Mouse (Mus musculus): ENCODE measurements around the gene Unc13a. TPM values are rescaled to one million over a fixed set of nuclear protein-coding genes. Genes with fewer than 3 reads are reported as not detected.
"Not testable (repeated sequence)": the region's sequence is repeated elsewhere in the genome, so short reads cannot be mapped to it uniquely, and the experiment has no call there.

The Unc13a gene
- polyA plus RNA-seq (2015; fragmentation: Nextera tagmentation; extraction: Ambion mirVana), result 17.1 and 18.5 TPM in 2 replicates

GRCm38 (mm10) chr8:71671549-71671965 lies at the start of gene Unc13a:
Gene Unc13a (minus strand): TSS chr8:71671757.
- peaks cover 23% of the 10 kb centered on the region for H3K27me3 ChIP-seq
- no peaks in the 10 kb centered on the region for H3K9me3 ChIP-seq
- H3K9ac ChIP-seq (replicated peaks), result peak within 1 kb of the TSS; percentile 76
- under 1% methylated on average over 42 of the region's 42 CpGs for whole genome bisulfite sequencing
- ATAC-seq, result peak; percentile 71
- H3K27ac ChIP-seq, result peak within 1 kb of the TSS; percentile 90
- peaks cover 51% of the 10 kb centered on the region for H3K4me1 ChIP-seq (replicated peaks)
- peak within 1 kb of the TSS; percentile 77 for H3K4me3 ChIP-seq (replicated peaks)
- peak within 1 kb of the TSS; percentile 87 for H3K4me2 ChIP-seq (replicated peaks)
- no peaks in the 10 kb centered on the region for H3K36me3 ChIP-seq

DNA sequence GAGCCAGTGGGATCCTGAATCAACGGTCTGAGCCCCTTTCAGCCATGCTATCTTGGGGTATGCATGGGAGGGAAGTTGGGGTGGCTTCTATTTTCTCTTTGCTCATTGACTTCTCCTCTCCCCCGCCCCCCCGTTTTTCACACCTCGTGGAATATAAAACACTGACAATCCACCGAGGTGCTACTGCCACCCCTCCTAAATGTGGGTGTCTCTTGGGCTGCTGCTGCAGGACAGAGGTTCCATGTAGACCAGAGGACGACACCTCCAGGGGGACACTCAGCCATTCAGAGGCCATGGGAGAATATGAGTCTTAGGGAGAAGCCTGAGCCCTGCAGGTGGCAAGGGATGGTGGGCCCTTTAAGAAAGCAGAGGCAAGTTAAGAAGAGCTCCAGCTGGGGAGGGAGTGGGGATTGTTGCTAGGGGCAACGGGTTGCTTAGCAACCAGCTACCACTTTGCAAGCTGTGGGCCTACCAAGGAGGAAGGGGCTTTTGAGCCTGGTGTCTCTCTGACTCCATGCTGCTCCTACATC lies 48.4 kb upstream of the Unc13a start:
- Histone ChIP-seq H3K4me2 (replicated peaks) (peak overlapping the region; percentile 41), H3K36me3 (peaks cover 29% of the 10 kb centered on the region), H3K27ac (peak overlapping the region; percentile 88), H3K9ac (replicated peaks) (peak overlapping the region; percentile 1), H3K4me3 (replicated peaks) (no peak overlapping the region), H3K4me1 (replicated peaks) (peaks cover 71% of the 10 kb centered on the region), H3K27me3 (no peaks in the 10 kb centered on the region), H3K9me3 (no peaks in the 10 kb centered on the region)
- peak; percentile 84 for ATAC-seq
- 17% methylated on average over 7 of the region's 7 CpGs for WGBS

- Histone ChIP-seq H3K9ac (replicated peaks) (peak overlapping the region; percentile 1), H3K36me3 (peaks cover 37% of the 10 kb centered on the region), H3K27me3 (no peaks in the 10 kb centered on the region), H3K4me3 (replicated peaks) (no peak overlapping the region), H3K9me3 (no peaks in the 10 kb centered on the region), H3K4me2 (replicated peaks) (peak overlapping the region; percentile 41; the same call in 1 of the 2 replicates), H3K27ac (peak overlapping the region; percentile 88), H3K4me1 (replicated peaks) (peaks cover 63% of the 10 kb centered on the region)
- ATAC-seq, result peak; percentile 21; the same call in 1 of the 2 replicates
- 40% methylated on average over 4 of the region's 4 CpGs for WGBS
Observed at GRCm38 (mm10) chr8:71719218-71719617, 47.7 kb upstream of the Unc13a start.

DNA sequence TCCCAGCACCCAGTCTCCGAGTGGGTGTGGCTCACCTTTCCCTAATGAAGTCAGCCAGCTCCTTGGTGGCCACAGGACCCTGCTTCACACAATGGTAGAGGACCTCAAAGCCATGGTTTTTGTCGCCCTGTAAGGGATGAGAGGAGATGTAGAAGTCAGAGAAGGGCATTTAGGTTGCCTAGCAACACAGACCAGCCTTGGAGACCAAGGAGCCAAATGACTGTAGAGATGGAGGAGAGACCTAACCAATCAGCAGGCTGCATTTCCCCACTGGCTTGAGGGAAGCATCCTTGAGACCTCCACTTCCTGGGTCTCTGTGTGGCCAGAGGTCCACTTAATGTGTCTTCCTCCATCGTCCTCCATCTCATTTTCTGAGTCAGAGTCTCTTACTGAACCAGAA lies 46.7 kb upstream of the Unc13a start:
- no peak overlapping the region for H3K4me2 ChIP-seq (replicated peaks)
- H3K4me1 ChIP-seq (replicated peaks), result peaks cover 54% of the 10 kb centered on the region
- 29% methylated on average over 3 of the region's 3 CpGs for WGBS

GRCm38 (mm10) chr8:71717096-71717495 lies 45.5 kb upstream of the Unc13a start:
- peaks cover 58% of the 10 kb centered on the region for H3K36me3 ChIP-seq

More for the DNA sequence above, 46.7 kb upstream of the Unc13a start:
- Histone ChIP-seq H3K4me3 (replicated peaks) (no peak overlapping the region), H3K27me3 (no peaks in the 10 kb centered on the region), H3K36me3 (peaks cover 47% of the 10 kb centered on the region), H3K27ac (no peak overlapping the region), H3K9ac (replicated peaks) (no peak overlapping the region), H3K9me3 (no peaks in the 10 kb centered on the region)
- ATAC-seq, result no peak

DNA sequence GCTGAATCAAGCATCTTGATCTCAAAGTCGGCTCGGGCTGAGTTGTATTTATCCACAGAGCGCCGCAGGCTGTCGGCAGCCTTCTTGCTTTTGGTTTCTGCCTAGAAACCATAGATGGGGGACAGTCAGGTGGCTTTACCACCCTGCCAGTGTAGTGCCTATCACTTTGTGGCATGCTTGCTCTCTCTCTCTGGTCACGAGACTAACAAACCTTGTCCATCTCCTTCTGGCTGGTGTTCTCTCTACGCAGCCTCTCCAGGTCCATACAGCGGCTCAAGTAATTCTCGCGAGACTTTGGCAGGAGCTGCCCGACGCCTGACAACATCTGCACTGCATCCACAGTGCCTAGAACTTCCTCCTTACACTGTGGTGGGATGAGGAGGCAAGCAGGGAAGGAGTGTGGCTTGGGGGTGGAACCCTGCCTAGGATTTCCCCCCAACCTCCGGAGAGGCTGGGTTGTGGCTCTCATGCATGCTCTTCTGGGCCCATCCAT lies 45.0 kb upstream of the Unc13a start:
- H3K27me3 ChIP-seq, result no peaks in the 10 kb centered on the region
- no peak overlapping the region for H3K4me2 ChIP-seq (replicated peaks)
- no peaks in the 10 kb centered on the region for H3K9me3 ChIP-seq
- H3K36me3 ChIP-seq, result peaks cover 63% of the 10 kb centered on the region
- peaks cover 37% of the 10 kb centered on the region for H3K4me1 ChIP-seq (replicated peaks)
- WGBS, result 86% methylated on average over 13 of the region's 13 CpGs
- H3K9ac ChIP-seq (replicated peaks), result no peak overlapping the region
- no peak for ATAC-seq
- no peak overlapping the region for H3K4me3 ChIP-seq (replicated peaks)
- H3K27ac ChIP-seq, result no peak overlapping the region

More at GRCm38 (mm10) chr8:71717096-71717495, 45.5 kb upstream of the Unc13a start:
- Histone ChIP-seq H3K4me2 (replicated peaks) (no peak overlapping the region), H3K4me1 (replicated peaks) (peaks cover 42% of the 10 kb centered on the region), H3K27me3 (no peaks in the 10 kb centered on the region), H3K9me3 (no peaks in the 10 kb centered on the region), H3K9ac (replicated peaks) (no peak overlapping the region), H3K4me3 (replicated peaks) (no peak overlapping the region), H3K27ac (no peak overlapping the region)
- WGBS, result 91% methylated on average over 12 of the region's 12 CpGs
- ATAC-seq, result no peak

DNA sequence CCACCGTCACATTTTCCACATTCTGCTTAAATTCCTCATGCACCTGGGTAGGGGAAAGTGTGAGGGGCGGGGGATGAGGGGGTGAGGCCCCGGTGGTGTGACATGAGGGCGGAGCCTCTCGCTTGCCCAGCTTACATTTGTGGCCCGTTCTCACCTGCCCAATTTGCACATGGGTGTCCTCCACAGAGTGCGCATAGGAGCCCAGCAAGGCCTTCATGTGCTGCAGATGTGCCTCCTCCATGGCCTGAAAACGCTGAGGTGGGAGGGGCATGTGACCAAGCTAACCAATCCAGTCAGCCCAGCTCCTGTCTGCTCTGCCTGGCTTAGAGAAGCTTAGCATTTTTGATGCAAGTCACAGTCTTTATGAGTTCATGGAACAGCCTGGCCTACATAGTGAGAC lies 44.0 kb upstream of the Unc13a start:
- no peaks in the 10 kb centered on the region for H3K9me3 ChIP-seq
- H3K4me2 ChIP-seq (replicated peaks), result no peak overlapping the region
- peaks cover 26% of the 10 kb centered on the region for H3K4me1 ChIP-seq (replicated peaks)
- no peak overlapping the region for H3K9ac ChIP-seq (replicated peaks)
- no peak overlapping the region for H3K27ac ChIP-seq
- WGBS, result 67% methylated on average over 8 of the region's 8 CpGs
- H3K4me3 ChIP-seq (replicated peaks), result no peak overlapping the region
- H3K36me3 ChIP-seq, result peaks cover 70% of the 10 kb centered on the region
- H3K27me3 ChIP-seq, result no peaks in the 10 kb centered on the region
- no peak for ATAC-seq

DNA sequence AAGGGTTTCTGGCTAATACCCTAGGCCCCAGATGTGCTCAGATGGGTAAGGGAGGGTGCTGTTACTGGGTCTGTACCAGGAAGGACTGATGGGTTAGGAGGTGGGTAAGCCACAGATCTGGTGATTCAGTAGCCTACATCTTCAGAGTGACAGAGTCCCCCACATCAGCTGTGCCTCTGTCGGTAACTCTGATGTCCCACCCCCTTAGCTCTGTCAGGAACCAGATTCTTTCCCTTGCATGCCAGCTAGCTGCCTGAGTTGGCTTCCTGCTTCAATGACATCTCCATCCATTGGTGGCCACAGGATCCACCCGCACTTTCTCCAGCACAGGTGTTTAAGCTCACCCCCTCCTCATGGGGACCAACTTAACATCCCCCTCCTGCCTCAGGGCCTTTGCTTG lies 40.0 kb upstream of the Unc13a start:
- Histone ChIP-seq H3K4me1 (replicated peaks) (peaks cover 12% of the 10 kb centered on the region), H3K4me2 (replicated peaks) (no peak overlapping the region), H3K36me3 (peaks cover 66% of the 10 kb centered on the region), H3K9me3 (no peaks in the 10 kb centered on the region), H3K27me3 (peaks cover 20% of the 10 kb centered on the region), H3K27ac (no peak overlapping the region), H3K4me3 (replicated peaks) (no peak overlapping the region), H3K9ac (replicated peaks) (no peak overlapping the region)
- no peak for ATAC-seq
- 84% methylated on average over 2 of the region's 2 CpGs for WGBS

DNA sequence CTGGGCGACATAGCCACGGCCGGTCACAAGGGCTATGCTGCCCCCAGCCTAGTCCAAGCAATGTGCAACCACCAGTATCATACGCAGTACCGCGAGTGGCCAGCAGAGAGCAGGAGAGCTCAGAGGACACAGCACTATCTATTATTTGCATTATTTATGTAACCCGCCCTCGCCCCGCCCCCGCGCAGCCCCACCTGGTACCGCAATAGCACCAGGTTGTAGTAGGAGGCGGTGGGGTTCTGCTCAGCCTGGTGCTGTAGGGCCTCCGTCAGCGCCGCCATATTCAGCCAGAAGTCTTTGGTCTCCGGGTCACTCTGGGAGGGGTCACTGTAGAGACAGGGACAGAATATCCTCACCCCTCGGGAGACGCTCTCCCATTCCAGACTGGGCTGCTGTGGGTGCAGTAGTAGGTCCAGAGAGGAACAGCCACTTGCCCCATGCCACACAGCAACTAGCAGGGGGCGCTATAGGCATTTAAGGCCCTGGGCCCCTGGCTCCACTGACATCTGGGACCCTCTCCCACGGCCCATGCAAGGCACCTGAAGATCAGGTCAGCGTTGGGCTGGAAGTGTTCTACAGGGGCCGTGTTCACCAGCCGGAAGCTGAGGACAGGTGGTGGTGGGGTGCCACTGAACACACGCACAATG lies 38.4 kb upstream of the Unc13a start:
- Histone ChIP-seq H3K27ac (no peak overlapping the region), H3K4me1 (replicated peaks) (peaks cover 12% of the 10 kb centered on the region), H3K36me3 (peaks cover 52% of the 10 kb centered on the region), H3K27me3 (peaks cover 26% of the 10 kb centered on the region), H3K4me2 (replicated peaks) (peak overlapping the region; percentile 51), H3K9me3 (no peaks in the 10 kb centered on the region), H3K9ac (replicated peaks) (peak overlapping the region; percentile 44), H3K4me3 (replicated peaks) (peak overlapping the region; percentile 20)
- peak; percentile 78 for ATAC-seq
- WGBS, result 22% methylated on average over 25 of the region's 25 CpGs

GRCm38 (mm10) chr8:71709134-71709799 lies 37.7 kb upstream of the Unc13a start:
- Histone ChIP-seq H3K36me3 (peaks cover 45% of the 10 kb centered on the region), H3K27me3 (peaks cover 32% of the 10 kb centered on the region), H3K4me2 (replicated peaks) (peak overlapping the region; percentile 51), H3K4me1 (replicated peaks) (peaks cover 12% of the 10 kb centered on the region), H3K9me3 (no peaks in the 10 kb centered on the region), H3K27ac (no peak overlapping the region), H3K9ac (replicated peaks) (no peak overlapping the region; the same call in 1 of the 2 replicates), H3K4me3 (replicated peaks) (no peak overlapping the region; the same call in 1 of the 2 replicates)
- ATAC-seq, result peak; percentile 21; the same call in 1 of the 2 replicates
- WGBS, result 38% methylated on average over 25 of the region's 25 CpGs

DNA sequence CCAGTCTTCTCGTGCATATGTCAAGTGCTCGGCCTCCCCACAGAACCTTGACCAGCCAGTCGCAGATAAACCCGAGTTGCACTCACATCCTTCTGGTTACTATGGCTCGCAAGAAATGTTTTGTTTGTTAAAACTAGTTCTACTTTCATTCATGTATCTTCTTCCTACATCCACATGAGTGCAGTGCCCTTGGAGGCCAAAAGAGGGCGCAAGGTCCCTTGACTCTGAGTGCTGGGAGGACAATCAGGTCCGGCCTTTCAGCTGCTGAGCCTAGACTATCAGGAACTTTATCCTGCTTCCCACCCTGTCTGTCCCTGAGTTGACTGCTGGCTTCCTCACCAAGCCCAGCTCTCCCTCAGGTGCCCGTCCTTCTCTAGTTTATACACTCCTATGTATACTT lies 36.3 kb upstream of the Unc13a start:
- ATAC-seq, result no peak
- H3K9ac ChIP-seq (replicated peaks), result no peak overlapping the region
- H3K27me3 ChIP-seq, result peaks cover 45% of the 10 kb centered on the region
- H3K36me3 ChIP-seq, result peaks cover 31% of the 10 kb centered on the region
- no peak overlapping the region for H3K4me3 ChIP-seq (replicated peaks)
- 32% methylated on average over 8 of the region's 8 CpGs for WGBS
- peaks cover 12% of the 10 kb centered on the region for H3K4me1 ChIP-seq (replicated peaks)
- no peaks in the 10 kb centered on the region for H3K9me3 ChIP-seq
- H3K27ac ChIP-seq, result no peak overlapping the region
- H3K4me2 ChIP-seq (replicated peaks), result no peak overlapping the region

GRCm38 (mm10) chr8:71703400-71703799 lies 31.8 kb upstream of the Unc13a start:
- H3K4me2 ChIP-seq (replicated peaks); H3K9me3 ChIP-seq; H3K9ac ChIP-seq (replicated peaks); H3K36me3 ChIP-seq; ATAC-seq; H3K4me3 ChIP-seq (replicated peaks); H3K4me1 ChIP-seq (replicated peaks); H3K27ac ChIP-seq: not testable (repeated sequence)
- peaks cover 77% of the 10 kb centered on the region for H3K27me3 ChIP-seq

Measured in midbrain, embryonic 13.5 days (tissue).